Mouse (Mus musculus) heart, embryonic 11.5 days (tissue): ENCODE results near the gene Srd5a1. TPM values are rescaled to one million over a fixed set of nuclear protein-coding genes. Genes with fewer than 3 reads are reported as not detected.
"Not testable (repeated sequence)": the region's sequence is repeated elsewhere in the genome, so short reads cannot be mapped to it uniquely, and the experiment has no call there.

Experiments
- ATAC-seq: fragments of 200-750 bp; cut with Nextera tagmentation; replicated peaks from 2 replicates; pipeline ENCODE4 v1.8.0; 2017; ENCODE audit warnings: moderate library complexity; ENCODE audit not compliant: insufficient number of reproducible peaks, low FRiP score, low TSS enrichment
- H3K27ac ChIP-seq: fragments of 300-500 bp; sonication (generic); 2 replicates; pipeline ENCODE4 v1.5.1; 2014; ENCODE audit warnings: mild to moderate bottlenecking, low read depth, low read length
- H3K27me3 ChIP-seq: fragments of 300-500 bp; sonication (generic); 2 replicates; pipeline ENCODE4 v1.6.1; 2014; ENCODE audit warnings: mild to moderate bottlenecking, low read length, mixed read lengths; ENCODE audit not compliant: control insufficient read depth, insufficient read depth
- H3K36me3 ChIP-seq: fragments of 300-500 bp; sonication (generic); 2 replicates; pipeline ENCODE4 v1.6.1; 2014; ENCODE audit warnings: mild to moderate bottlenecking, low read length, moderate library complexity, mixed read lengths; ENCODE audit not compliant: control insufficient read depth, insufficient read depth
- H3K4me1 ChIP-seq: fragments of 300-500 bp; sonication (generic); 2 replicates; pipeline ENCODE4 v1.6.1; 2014; ENCODE audit warnings: low read length; ENCODE audit not compliant: control insufficient read depth, insufficient read depth
- H3K4me2 ChIP-seq: fragments of 300-500 bp; sonication (generic); 2 replicates; pipeline ENCODE4 v1.6.1; 2014; ENCODE audit warnings: mild to moderate bottlenecking, moderate library complexity
- H3K4me3 ChIP-seq: fragments of 300-500 bp; sonication (generic); 2 replicates; pipeline ENCODE4 v1.5.1; 2014; ENCODE audit warnings: low read depth, low read length
- H3K9ac ChIP-seq: fragments of 300-500 bp; sonication (generic); 2 replicates; pipeline ENCODE4 v1.6.1; 2014; ENCODE audit warnings: mild to moderate bottlenecking, low read depth, low read length, moderate library complexity
- H3K9me3 ChIP-seq: fragments of 300-500 bp; sonication (generic); replicated peaks from 2 replicates; pipeline ENCODE4 v1.6.1; 2016; ENCODE audit warnings: low read length; ENCODE audit not compliant: control insufficient read depth
- WGBS: fragments of 180-500 bp; shearing (Covaris S2); extraction: QIAGEN DNeasy Blood & Tissue Kit; methylation state at CpG from one replicate; pipeline ENCODE4 v1.1.7; 2014; ENCODE audit not compliant: insufficient replicate concordance; 5-methylcytosine and 5-hydroxymethylcytosine counted together
- polyA plus RNA-seq: library from polyadenylated mRNA; unstranded; fragments of >200 nt; fragmentation: Nextera tagmentation; extraction: Ambion mirVana; gene quantifications from 2 replicates; pipeline ENCODE4 v1.2.1, GENCODE M21; 2014

Gene Srd5a1
- polyA plus RNA-seq, 1 experiment from 2014 or later, result 6.3 TPM

- Histone ChIP-seq H3K9me3 (no peaks in the 10 kb centered on the region), H3K36me3 (no peaks in the 10 kb centered on the region), H3K9ac (no peak overlapping the region), H3K4me3 (no peak overlapping the region), H3K27ac (no peak overlapping the region), H3K4me1 (peaks cover 8% of the 10 kb centered on the region; the same call in 1 of the 2 replicates), H3K27me3 (no peaks in the 10 kb centered on the region), H3K4me2 (no peak overlapping the region)
- 84% methylated on average over 6 of the region's 6 CpGs for WGBS
- no peak for ATAC-seq
These were observed 28.8 kb downstream of the Srd5a1 start for GRCm38 (mm10) chr13:69582411-69582810.

GRCm38 (mm10) chr13:69577181-69577834, 33.9 kb downstream of the Srd5a1 start:
- Histone ChIP-seq H3K4me1 (no peaks in the 10 kb centered on the region), H3K4me3 (no peak overlapping the region), H3K9me3 (no peaks in the 10 kb centered on the region), H3K27ac (no peak overlapping the region), H3K36me3 (no peaks in the 10 kb centered on the region), H3K9ac (no peak overlapping the region), H3K4me2 (no peak overlapping the region), H3K27me3 (no peaks in the 10 kb centered on the region)
- no peak for ATAC-seq
- 83% methylated on average over 16 of the region's 16 CpGs for WGBS

- WGBS, result 58% methylated on average over 11 of the region's 11 CpGs
- no peaks in the 10 kb centered on the region for H3K9me3 ChIP-seq
These were observed 34.6 kb downstream of the Srd5a1 start for GRCm38 (mm10) chr13:69576676-69577075.

GRCm38 (mm10) chr13:69572594-69572993, 38.6 kb downstream of the Srd5a1 start:
- no peak for ATAC-seq
- Histone ChIP-seq H3K4me3 (no peak overlapping the region), H3K36me3 (no peaks in the 10 kb centered on the region), H3K27ac (no peak overlapping the region), H3K9ac (no peak overlapping the region), H3K4me1 (no peaks in the 10 kb centered on the region), H3K27me3 (no peaks in the 10 kb centered on the region), H3K9me3 (no peaks in the 10 kb centered on the region), H3K4me2 (no peak overlapping the region)
- WGBS, result 87% methylated on average over 3 of the region's 3 CpGs

More at GRCm38 (mm10) chr13:69576676-69577075, 34.6 kb downstream of the Srd5a1 start:
- Histone ChIP-seq H3K4me3 (no peak overlapping the region), H3K9ac (no peak overlapping the region), H3K27ac (no peak overlapping the region), H3K27me3 (no peaks in the 10 kb centered on the region), H3K36me3 (no peaks in the 10 kb centered on the region), H3K4me1 (no peaks in the 10 kb centered on the region), H3K4me2 (no peak overlapping the region)
- no peak for ATAC-seq

GRCm38 (mm10) chr13:69569201-69569600, 42.0 kb downstream of the Srd5a1 start:
- H3K4me3 ChIP-seq, result no peak overlapping the region
- 82% methylated on average over 9 of the region's 9 CpGs for WGBS
- H3K9me3 ChIP-seq, result no peaks in the 10 kb centered on the region
- H3K4me1 ChIP-seq, result peaks cover under 1% of the 10 kb centered on the region
- H3K36me3 ChIP-seq, result no peaks in the 10 kb centered on the region
- H3K27ac ChIP-seq, result no peak overlapping the region
- no peak overlapping the region for H3K9ac ChIP-seq
- H3K27me3 ChIP-seq, result no peaks in the 10 kb centered on the region
- no peak for ATAC-seq
- no peak overlapping the region for H3K4me2 ChIP-seq

DNA sequence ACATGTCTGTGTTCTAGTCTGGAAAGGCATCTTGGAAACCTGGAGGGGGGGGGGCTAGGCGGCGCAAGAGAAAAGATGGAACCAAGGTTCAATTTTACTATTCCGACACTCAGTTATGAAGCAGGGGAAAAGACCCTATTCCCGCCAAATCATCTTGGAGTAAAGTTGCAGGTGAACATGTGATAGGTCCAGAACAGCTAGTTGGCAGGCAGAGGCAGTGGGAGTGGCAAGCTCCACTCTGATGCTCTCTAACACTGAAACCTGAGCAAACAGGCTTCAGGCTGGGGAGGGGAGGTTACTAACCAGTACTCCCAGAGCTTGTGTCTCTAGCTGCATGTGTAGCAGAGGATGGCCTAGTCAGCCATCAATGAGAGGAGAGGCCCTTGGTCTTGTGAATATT, 45.8 kb downstream of the Srd5a1 start:
- H3K9me3 ChIP-seq, H3K27me3 ChIP-seq, H3K36me3 ChIP-seq, H3K27ac ChIP-seq, H3K4me2 ChIP-seq, ATAC-seq, H3K9ac ChIP-seq, H3K4me3 ChIP-seq: not testable (repeated sequence)
- WGBS, result 91% methylated on average over 4 of the region's 4 CpGs
- H3K4me1 ChIP-seq, result peaks cover 15% of the 10 kb centered on the region

DNA sequence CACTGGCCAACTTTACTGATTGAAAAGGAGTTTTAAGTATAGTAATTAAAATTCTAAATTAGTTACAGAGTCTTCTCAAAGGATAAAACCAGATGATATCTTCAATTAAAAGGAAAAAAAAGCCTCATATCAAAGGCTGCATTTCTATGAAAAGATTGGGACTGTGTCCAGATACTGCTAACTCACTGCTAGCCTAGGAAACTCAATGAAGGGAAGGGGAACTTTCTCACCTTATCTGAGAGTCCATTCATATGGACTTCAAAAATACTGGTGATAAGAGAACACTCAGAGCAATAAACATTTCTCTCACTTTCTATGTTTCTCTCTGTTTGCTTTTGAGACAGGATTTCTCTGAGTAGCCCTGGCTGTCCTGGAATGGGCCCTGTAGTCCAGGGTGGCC, 46.7 kb downstream of the Srd5a1 start:
- H3K9me3 ChIP-seq, result no peaks in the 10 kb centered on the region
- no peaks in the 10 kb centered on the region for H3K27me3 ChIP-seq
- no peak overlapping the region for H3K9ac ChIP-seq
- H3K4me3 ChIP-seq, result no peak overlapping the region
- H3K27ac ChIP-seq, result no peak overlapping the region
- no peaks in the 10 kb centered on the region for H3K36me3 ChIP-seq
- peaks cover 15% of the 10 kb centered on the region for H3K4me1 ChIP-seq
- ATAC-seq, result no peak
- no peak overlapping the region for H3K4me2 ChIP-seq

DNA sequence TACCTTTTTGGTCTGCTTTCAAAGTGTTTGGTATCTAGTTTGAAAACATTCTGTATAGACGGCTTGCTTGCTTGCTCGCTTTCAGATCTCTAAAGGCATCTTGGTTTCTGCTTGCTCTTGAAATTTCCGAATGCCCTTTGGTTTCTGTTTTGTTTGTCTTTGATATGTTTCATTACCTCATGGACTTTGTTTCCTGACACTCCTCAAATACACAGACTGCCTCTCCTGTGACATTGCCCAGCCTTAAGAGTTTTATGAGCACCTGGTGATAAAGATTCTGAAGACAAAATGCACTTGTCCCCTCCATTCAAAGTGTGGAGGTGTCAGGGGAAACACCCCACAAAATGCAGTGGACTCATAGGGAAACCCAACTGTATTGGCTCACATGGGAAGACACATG, 47.3 kb downstream of the Srd5a1 start:
- Histone ChIP-seq H3K9ac (no peak overlapping the region), H3K27me3 (no peaks in the 10 kb centered on the region), H3K4me1 (peaks cover 15% of the 10 kb centered on the region), H3K27ac (no peak overlapping the region), H3K4me2 (no peak overlapping the region), H3K4me3 (no peak overlapping the region), H3K9me3 (no peaks in the 10 kb centered on the region), H3K36me3 (no peaks in the 10 kb centered on the region)
- WGBS, result 44% methylated on average over 3 of the region's 3 CpGs
- ATAC-seq, result no peak
